Mouse (Mus musculus): ENCODE results near the gene Slc38a3. TPM values are rescaled to one million over a fixed set of nuclear protein-coding genes. Genes with fewer than 3 reads are reported as not detected.
A peak's percentile ranks its signal among the peaks of the same experiment; 100 is the strongest.

Gene Slc38a3
- total RNA-seq, 1 experiment from 2014 or later: 0.39 TPM

GRCm38 (mm10) chr9:107618778-107619545 is 50.4 kb downstream of the Slc38a3 start:
- DNase-seq: no peak

GRCm38 (mm10) chr9:107618098-107618497 is 51.2 kb downstream of the Slc38a3 start:
- DNase-seq: no peak

- DNase-seq: no peak
Measured at GRCm38 (mm10) chr9:107617461-107617860, 51.9 kb downstream of the Slc38a3 start.

GRCm38 (mm10) chr9:107615035-107615434 is 54.3 kb downstream of the Slc38a3 start:
- no peak for DNase-seq

GRCm38 (mm10) chr9:107612945-107613569 is 56.3 kb downstream of the Slc38a3 start:
- no peak for DNase-seq

- DNase-seq: peak; percentile 100
Measured at GRCm38 (mm10) chr9:107612191-107612944, 57.0 kb downstream of the Slc38a3 start.

- DNase-seq: no peak
Measured at GRCm38 (mm10) chr9:107611456-107612190, 57.7 kb downstream of the Slc38a3 start.

- no peak for DNase-seq
Measured at GRCm38 (mm10) chr9:107609433-107609830, 59.9 kb downstream of the Slc38a3 start.

- DNase-seq: no peak
Measured at GRCm38 (mm10) chr9:107608741-107609432, 60.4 kb downstream of the Slc38a3 start, which contains the start of gene Sema3b. TSS of gene Sema3b (minus strand) at chr9:107609229.

GRCm38 (mm10) chr9:107607653-107608245 is 61.6 kb downstream of the Slc38a3 start:
- DNase-seq: no peak

GRCm38 (mm10) chr9:107607036-107607435 is 62.3 kb downstream of the Slc38a3 start:
- DNase-seq: no peak

GRCm38 (mm10) chr9:107606591-107606990 is 62.7 kb downstream of the Slc38a3 start:
- no peak for DNase-seq

- DNase-seq: peak; percentile 54
Measured at GRCm38 (mm10) chr9:107605041-107605661, 64.2 kb downstream of the Slc38a3 start.

GRCm38 (mm10) chr9:107603251-107603650 is 66.1 kb downstream of the Slc38a3 start:
- DNase-seq: no peak

GRCm38 (mm10) chr9:107602068-107602648 is 67.2 kb downstream of the Slc38a3 start:
- peak; percentile 94 for DNase-seq

GRCm38 (mm10) chr9:107601275-107601674 is 68.1 kb downstream of the Slc38a3 start:
- DNase-seq: no peak

- DNase-seq: no peak
Measured at GRCm38 (mm10) chr9:107600745-107601144, 68.6 kb downstream of the Slc38a3 start.

Data from adrenal gland, postnatal 25 days (tissue).